Mouse (Mus musculus): ENCODE results near the gene Smug1. TPM values are rescaled to one million over a fixed set of nuclear protein-coding genes. Genes with fewer than 3 reads are reported as not detected.

The Smug1 gene
- polyA plus RNA-seq, 1 experiment from 2014 or later, result 25.5 TPM

GRCm38 (mm10) chr15:103180406-103180805 lies 13.5 kb upstream of the Smug1 start:
- H3K4me3 ChIP-seq (ENCODE audit: low read depth, low read length), result no peak overlapping the region
- H3K36me3 ChIP-seq (ENCODE audit: control insufficient read depth, insufficient read depth, low read length), result no peaks in the 10 kb centered on the region
- no peaks in the 10 kb centered on the region for H3K9me3 ChIP-seq (replicated peaks; ENCODE audit: control insufficient read depth, low read length, poor library complexity, severe bottlenecking)
- no peak overlapping the region for H3K4me2 ChIP-seq (ENCODE audit: low read length)
- no peak for ATAC-seq
- peaks cover 12% of the 10 kb centered on the region for H3K4me1 ChIP-seq (ENCODE audit: control insufficient read depth, insufficient read depth, low read length)
- peaks cover 60% of the 10 kb centered on the region for H3K27me3 ChIP-seq (ENCODE audit: control insufficient read depth, insufficient read depth, low read depth, low read length)
- no peak overlapping the region for H3K9ac ChIP-seq (ENCODE audit: low read depth, low read length)
- H3K27ac ChIP-seq (ENCODE audit: low read length), result no peak overlapping the region

- no peak for ATAC-seq
- Histone ChIP-seq H3K4me3 (ENCODE audit: low read depth, low read length) (no peak overlapping the region), H3K9ac (ENCODE audit: low read depth, low read length) (no peak overlapping the region), H3K4me1 (ENCODE audit: control insufficient read depth, insufficient read depth, low read length) (peaks cover 10% of the 10 kb centered on the region), H3K36me3 (ENCODE audit: control insufficient read depth, insufficient read depth, low read length) (no peaks in the 10 kb centered on the region), H3K27ac (ENCODE audit: low read length) (no peak overlapping the region), H3K27me3 (ENCODE audit: control insufficient read depth, insufficient read depth, low read depth, low read length) (peaks cover 75% of the 10 kb centered on the region), H3K4me2 (ENCODE audit: low read length) (no peak overlapping the region), H3K9me3 (replicated peaks; ENCODE audit: control insufficient read depth, low read length, poor library complexity, severe bottlenecking) (no peaks in the 10 kb centered on the region)
- 47% methylated on average over 1 of the region's 1 CpGs for WGBS
Measured at GRCm38 (mm10) chr15:103178767-103179166, 11.9 kb upstream of the Smug1 start.

- no peak for ATAC-seq
- Histone ChIP-seq H3K4me2 (ENCODE audit: low read length) (no peak overlapping the region), H3K27me3 (ENCODE audit: control insufficient read depth, insufficient read depth, low read depth, low read length) (peaks cover 81% of the 10 kb centered on the region), H3K9me3 (replicated peaks; ENCODE audit: control insufficient read depth, low read length, poor library complexity, severe bottlenecking) (no peaks in the 10 kb centered on the region), H3K27ac (ENCODE audit: low read length) (no peak overlapping the region), H3K36me3 (ENCODE audit: control insufficient read depth, insufficient read depth, low read length) (no peaks in the 10 kb centered on the region), H3K4me1 (ENCODE audit: control insufficient read depth, insufficient read depth, low read length) (peaks cover 3% of the 10 kb centered on the region), H3K4me3 (ENCODE audit: low read depth, low read length) (no peak overlapping the region), H3K9ac (ENCODE audit: low read depth, low read length) (no peak overlapping the region)
- WGBS, result 4% methylated on average over 12 of the region's 12 CpGs
Measured at GRCm38 (mm10) chr15:103178137-103178536, 11.2 kb upstream of the Smug1 start.

- no peak overlapping the region for H3K27ac ChIP-seq (ENCODE audit: low read length)
- peaks cover 84% of the 10 kb centered on the region for H3K27me3 ChIP-seq (ENCODE audit: control insufficient read depth, insufficient read depth, low read depth, low read length)
- peak; percentile 27; the same call in 1 of the 2 replicates for ATAC-seq
- peaks cover 3% of the 10 kb centered on the region for H3K4me1 ChIP-seq (ENCODE audit: control insufficient read depth, insufficient read depth, low read length)
- no peaks in the 10 kb centered on the region for H3K9me3 ChIP-seq (replicated peaks; ENCODE audit: control insufficient read depth, low read length, poor library complexity, severe bottlenecking)
- no peak overlapping the region for H3K4me2 ChIP-seq (ENCODE audit: low read length)
- H3K36me3 ChIP-seq (ENCODE audit: control insufficient read depth, insufficient read depth, low read length), result no peaks in the 10 kb centered on the region
- no peak overlapping the region for H3K4me3 ChIP-seq (ENCODE audit: low read depth, low read length)
- 7% methylated on average over 12 of the region's 12 CpGs for WGBS
- no peak overlapping the region for H3K9ac ChIP-seq (ENCODE audit: low read depth, low read length)
Measured at GRCm38 (mm10) chr15:103177611-103178041, 10.7 kb upstream of the Smug1 start.

GRCm38 (mm10) chr15:103176874-103177421 lies 10.1 kb upstream of the Smug1 start:
- Histone ChIP-seq H3K4me2 (ENCODE audit: low read length) (no peak overlapping the region; the same call in 1 of the 2 replicates), H3K27ac (ENCODE audit: low read length) (no peak overlapping the region), H3K36me3 (ENCODE audit: control insufficient read depth, insufficient read depth, low read length) (no peaks in the 10 kb centered on the region), H3K9ac (ENCODE audit: low read depth, low read length) (no peak overlapping the region), H3K4me3 (ENCODE audit: low read depth, low read length) (no peak overlapping the region), H3K27me3 (ENCODE audit: control insufficient read depth, insufficient read depth, low read depth, low read length) (peaks cover 87% of the 10 kb centered on the region), H3K9me3 (replicated peaks; ENCODE audit: control insufficient read depth, low read length, poor library complexity, severe bottlenecking) (no peaks in the 10 kb centered on the region), H3K4me1 (ENCODE audit: control insufficient read depth, insufficient read depth, low read length) (peaks cover 3% of the 10 kb centered on the region; the same call in 1 of the 2 replicates)
- ATAC-seq, result peak; percentile 86
- WGBS, result 1% methylated on average over 18 of the region's 18 CpGs

DNA sequence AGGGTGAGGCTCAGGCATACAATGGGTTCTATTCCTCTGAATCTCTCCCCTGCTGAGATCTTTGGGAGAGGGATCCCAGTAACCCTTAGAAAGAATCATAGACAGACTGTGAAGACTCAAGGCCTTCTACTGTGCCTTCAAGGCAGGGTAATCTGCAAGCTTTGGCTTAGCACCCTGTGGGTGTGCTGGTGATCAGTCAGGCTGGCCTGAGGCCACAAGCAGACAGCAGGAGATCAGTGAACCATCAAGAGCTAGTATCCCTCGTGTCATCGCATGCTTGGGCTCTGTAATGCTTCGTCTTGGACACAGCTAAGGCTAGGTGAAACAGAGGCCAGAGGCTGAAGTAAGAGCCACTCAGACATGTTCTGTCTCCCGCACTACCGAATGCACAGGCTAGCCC lies 6.4 kb upstream of the Smug1 start:
- H3K27ac ChIP-seq (ENCODE audit: low read length), result no peak overlapping the region
- no peaks in the 10 kb centered on the region for H3K9me3 ChIP-seq (replicated peaks; ENCODE audit: control insufficient read depth, low read length, poor library complexity, severe bottlenecking)
- no peak overlapping the region for H3K4me2 ChIP-seq (ENCODE audit: low read length)
- 61% methylated on average over 5 of the region's 5 CpGs for whole genome bisulfite sequencing
- H3K36me3 ChIP-seq (ENCODE audit: control insufficient read depth, insufficient read depth, low read length), result no peaks in the 10 kb centered on the region
- peaks cover 19% of the 10 kb centered on the region for H3K4me1 ChIP-seq (ENCODE audit: control insufficient read depth, insufficient read depth, low read length)
- no peak overlapping the region for H3K4me3 ChIP-seq (ENCODE audit: low read depth, low read length)
- H3K27me3 ChIP-seq (ENCODE audit: control insufficient read depth, insufficient read depth, low read depth, low read length), result peaks cover 83% of the 10 kb centered on the region
- no peak overlapping the region for H3K9ac ChIP-seq (ENCODE audit: low read depth, low read length)
- no peak for ATAC-seq

DNA sequence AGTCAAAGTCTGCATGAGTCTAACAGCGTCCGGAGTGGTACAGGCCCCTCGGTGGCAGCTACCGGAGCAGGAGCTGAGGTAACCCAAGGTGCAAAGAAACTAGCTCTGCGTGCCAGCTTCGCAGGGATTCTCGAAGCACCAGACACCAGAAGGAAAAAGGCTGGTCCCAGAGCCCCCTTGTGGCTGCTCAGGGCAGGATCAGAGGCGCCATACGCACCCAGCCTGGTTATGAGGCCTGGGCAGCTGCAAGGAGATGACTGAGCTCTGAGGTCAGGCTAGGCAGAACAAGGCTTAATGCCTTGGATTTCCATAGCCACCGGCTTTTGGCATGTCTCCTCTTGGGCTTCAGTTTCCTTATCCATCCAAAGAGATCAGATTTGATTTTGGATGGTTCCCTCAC lies 5.6 kb upstream of the Smug1 start:
- Histone ChIP-seq H3K4me2 (ENCODE audit: low read length) (no peak overlapping the region), H3K9ac (ENCODE audit: low read depth, low read length) (no peak overlapping the region; the same call in 1 of the 2 replicates)
- ATAC-seq, result no peak

GRCm38 (mm10) chr15:103171276-103171675 lies 4.4 kb upstream of the Smug1 start:
- H3K4me3 ChIP-seq (ENCODE audit: low read depth, low read length), result no peak overlapping the region
- H3K4me2 ChIP-seq (ENCODE audit: low read length), result no peak overlapping the region
- no peaks in the 10 kb centered on the region for H3K36me3 ChIP-seq (ENCODE audit: control insufficient read depth, insufficient read depth, low read length)
- no peak for ATAC-seq
- H3K27me3 ChIP-seq (ENCODE audit: control insufficient read depth, insufficient read depth, low read depth, low read length), result peaks cover 81% of the 10 kb centered on the region
- H3K27ac ChIP-seq (ENCODE audit: low read length), result no peak overlapping the region
- no peak overlapping the region for H3K9ac ChIP-seq (ENCODE audit: low read depth, low read length)
- H3K4me1 ChIP-seq (ENCODE audit: control insufficient read depth, insufficient read depth, low read length), result peaks cover 18% of the 10 kb centered on the region
- 19% methylated on average over 8 of the region's 8 CpGs for WGBS
- no peaks in the 10 kb centered on the region for H3K9me3 ChIP-seq (replicated peaks; ENCODE audit: control insufficient read depth, low read length, poor library complexity, severe bottlenecking)

More for the DNA sequence above, 5.6 kb upstream of the Smug1 start:
- H3K27ac ChIP-seq (ENCODE audit: low read length), result no peak overlapping the region
- 7% methylated on average over 10 of the region's 10 CpGs for WGBS
- no peak overlapping the region for H3K4me3 ChIP-seq (ENCODE audit: low read depth, low read length)
- peaks cover 84% of the 10 kb centered on the region for H3K27me3 ChIP-seq (ENCODE audit: control insufficient read depth, insufficient read depth, low read depth, low read length)
- H3K9me3 ChIP-seq (replicated peaks; ENCODE audit: control insufficient read depth, low read length, poor library complexity, severe bottlenecking), result no peaks in the 10 kb centered on the region
- H3K36me3 ChIP-seq (ENCODE audit: control insufficient read depth, insufficient read depth, low read length), result no peaks in the 10 kb centered on the region
- H3K4me1 ChIP-seq (ENCODE audit: control insufficient read depth, insufficient read depth, low read length), result peaks cover 20% of the 10 kb centered on the region

DNA sequence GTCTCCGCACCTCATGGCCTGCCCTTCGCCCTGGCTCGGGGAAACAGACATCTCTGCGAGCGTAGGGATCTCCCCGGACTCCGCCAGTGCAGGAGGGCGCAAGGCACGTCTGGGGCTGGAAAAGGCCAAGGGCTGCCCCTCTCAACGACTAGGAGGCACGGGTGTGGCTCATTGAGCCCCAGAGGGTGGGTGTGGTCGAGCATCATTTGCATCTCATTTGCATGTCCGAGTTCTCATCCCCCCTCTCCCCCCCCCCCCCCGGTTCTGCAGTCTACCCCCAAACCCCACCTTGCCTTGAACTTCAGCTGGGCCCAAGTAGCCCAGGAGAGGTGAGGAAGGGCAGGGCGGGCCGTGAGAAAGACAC lies 3.4 kb upstream of the Smug1 start:
- 6% methylated on average over 14 of the region's 16 CpGs for WGBS
- Histone ChIP-seq H3K36me3 (ENCODE audit: control insufficient read depth, insufficient read depth, low read length) (no peaks in the 10 kb centered on the region), H3K4me2 (ENCODE audit: low read length) (peak overlapping the region; percentile 96), H3K27me3 (ENCODE audit: control insufficient read depth, insufficient read depth, low read depth, low read length) (peaks cover 71% of the 10 kb centered on the region), H3K9me3 (replicated peaks; ENCODE audit: control insufficient read depth, low read length, poor library complexity, severe bottlenecking) (no peaks in the 10 kb centered on the region), H3K4me3 (ENCODE audit: low read depth, low read length) (peak overlapping the region; percentile 9), H3K4me1 (ENCODE audit: control insufficient read depth, insufficient read depth, low read length) (peaks cover 19% of the 10 kb centered on the region), H3K9ac (ENCODE audit: low read depth, low read length) (no peak overlapping the region; the same call in 1 of the 2 replicates), H3K27ac (ENCODE audit: low read length) (no peak overlapping the region)
- no peak for ATAC-seq

All from midbrain, embryonic 16.5 days (tissue).